Mouse (Mus musculus): ENCODE measurements around the gene Manba.

Gene Manba

GRCm38 (mm10) chr3:135529670-135530069 lies 44.3 kb downstream of the Manba start:
- DNase-seq (ENCODE audit: inconsistent ontology term): no peak

GRCm38 (mm10) chr3:135531762-135532161 lies 46.4 kb downstream of the Manba start:
- DNase-seq (ENCODE audit: inconsistent ontology term): no peak

GRCm38 (mm10) chr3:135534103-135534502 lies 48.7 kb downstream of the Manba start:
- no peak for DNase-seq (ENCODE audit: inconsistent ontology term)

GRCm38 (mm10) chr3:135546212-135546923 lies 61.0 kb downstream of the Manba start:
- no peak for DNase-seq (ENCODE audit: inconsistent ontology term)

GRCm38 (mm10) chr3:135547298-135547697 lies 61.9 kb downstream of the Manba start:
- no peak for DNase-seq (ENCODE audit: inconsistent ontology term)

- no peak for DNase-seq (ENCODE audit: inconsistent ontology term)
Observed at GRCm38 (mm10) chr3:135552874-135553273, 67.5 kb downstream of the Manba start.

GRCm38 (mm10) chr3:135555192-135555591 lies 69.8 kb downstream of the Manba start:
- no peak for DNase-seq (ENCODE audit: inconsistent ontology term)

GRCm38 (mm10) chr3:135556052-135556587 lies 70.7 kb downstream of the Manba start:
- no peak for DNase-seq (ENCODE audit: inconsistent ontology term)

- peak; percentile 23 for DNase-seq (ENCODE audit: inconsistent ontology term)
Observed at GRCm38 (mm10) chr3:135556851-135557662, 71.6 kb downstream of the Manba start.

- DNase-seq (ENCODE audit: inconsistent ontology term): no peak
Observed at GRCm38 (mm10) chr3:135562036-135562435, 76.6 kb downstream of the Manba start.

GRCm38 (mm10) chr3:135563163-135563689 lies 77.8 kb downstream of the Manba start:
- DNase-seq (ENCODE audit: inconsistent ontology term): no peak

GRCm38 (mm10) chr3:135564706-135565105 lies 79.3 kb downstream of the Manba start:
- no peak for DNase-seq (ENCODE audit: inconsistent ontology term)

GRCm38 (mm10) chr3:135565306-135565705 lies 79.9 kb downstream of the Manba start:
- DNase-seq (ENCODE audit: inconsistent ontology term): no peak

GRCm38 (mm10) chr3:135567888-135568287 lies 82.5 kb downstream of the Manba start:
- peak; percentile 45 for DNase-seq (ENCODE audit: inconsistent ontology term)

GRCm38 (mm10) chr3:135568633-135569032 lies 83.2 kb downstream of the Manba start:
- DNase-seq (ENCODE audit: inconsistent ontology term): no peak

GRCm38 (mm10) chr3:135571540-135571939 lies 86.1 kb downstream of the Manba start:
- no peak for DNase-seq (ENCODE audit: inconsistent ontology term)

GRCm38 (mm10) chr3:135573051-135573450 lies 87.6 kb downstream of the Manba start:
- DNase-seq (ENCODE audit: inconsistent ontology term): no peak

- no peak for DNase-seq (ENCODE audit: inconsistent ontology term)
Observed at GRCm38 (mm10) chr3:135575126-135575525, 89.7 kb downstream of the Manba start.

GRCm38 (mm10) chr3:135578588-135579140 lies 93.3 kb downstream of the Manba start:
- no peak for DNase-seq (ENCODE audit: inconsistent ontology term)

GRCm38 (mm10) chr3:135579179-135579578 lies 93.8 kb downstream of the Manba start:
- no peak for DNase-seq (ENCODE audit: inconsistent ontology term)

GRCm38 (mm10) chr3:135580439-135581275 lies 95.2 kb downstream of the Manba start:
- no peak for DNase-seq (ENCODE audit: inconsistent ontology term)

Measured in Muller cell, postnatal 12 days (primary cell).